8 mouse cellular contexts compared by ENCODE assay signal in genomic region chr3:83766726-83767070, GRCm38 (mm10). TPM values are rescaled to one million over a fixed set of nuclear protein-coding genes. Genes with fewer than 3 reads are reported as not detected.
A peak's percentile ranks its signal among the peaks of the same experiment; 100 is the strongest.
DNase-seq lines count a peak whose midpoint lies in the region; ATAC-seq lines count a peak whose summit lies in the region.

No protein-coding gene starts in this region.

- peak overlapping the region; percentile 67 for H3K4me2 ChIP-seq in liver, embryonic 11.5 days
- peak overlapping the region; percentile 93 for H3K4me2 ChIP-seq in forebrain, embryonic 11.5 days (ENCODE audit: low read depth, low read length, severe bottlenecking)
- peak overlapping the region; percentile 79 for H3K4me2 ChIP-seq in limb, embryonic 11.5 days (ENCODE audit: low read depth, severe bottlenecking)
- peak overlapping the region; percentile 98 for H3K4me2 ChIP-seq in neural tube, embryonic 15.5 days

- peak overlapping the region; percentile 57 for H3K4me3 ChIP-seq in liver, embryonic 11.5 days (ENCODE audit: low read depth, low read length)
- peak overlapping the region; percentile 66 for H3K4me3 ChIP-seq in forebrain, embryonic 11.5 days (ENCODE audit: low read depth, low read length)
- H3K4me3 ChIP-seq in limb, embryonic 11.5 days (ENCODE audit: low read depth, low read length) = peak overlapping the region; percentile 79
- peak overlapping the region; percentile 62 for H3K4me3 ChIP-seq in neural tube, embryonic 15.5 days (replicated peaks)

- no peaks in the 10 kb centered on the region for H3K9me3 ChIP-seq in liver, embryonic 11.5 days (ENCODE audit: control insufficient read depth, low read length)
- H3K9me3 ChIP-seq in forebrain, embryonic 11.5 days (ENCODE audit: control insufficient read depth, low read length) = no peaks in the 10 kb centered on the region
- no peaks in the 10 kb centered on the region for H3K9me3 ChIP-seq in limb, embryonic 11.5 days (ENCODE audit: control insufficient read depth, low read length)
- no peaks in the 10 kb centered on the region for H3K9me3 ChIP-seq in neural tube, embryonic 15.5 days (replicated peaks)

- H3K36me3 ChIP-seq in liver, embryonic 11.5 days (ENCODE audit: control insufficient read depth, insufficient read depth, low read length) = no peaks in the 10 kb centered on the region
- H3K36me3 ChIP-seq in forebrain, embryonic 11.5 days (ENCODE audit: control insufficient read depth, insufficient read depth, low read length) = no peaks in the 10 kb centered on the region; the same call in 1 of the 2 replicates
- H3K36me3 ChIP-seq in limb, embryonic 11.5 days (ENCODE audit: control insufficient read depth, insufficient read depth, low read length) = no peaks in the 10 kb centered on the region; the same call in 1 of the 2 replicates
- H3K36me3 ChIP-seq in neural tube, embryonic 15.5 days = no peaks in the 10 kb centered on the region

- 2% methylated on average over 25 of the region's 25 CpGs for WGBS in liver, embryonic 11.5 days
- WGBS in forebrain, embryonic 11.5 days = under 1% methylated on average over 25 of the region's 25 CpGs
- WGBS in limb, embryonic 11.5 days = under 1% methylated on average over 25 of the region's 25 CpGs
- under 1% methylated on average over 24 of the region's 25 CpGs for WGBS in neural tube, embryonic 15.5 days

- peaks cover 61% of the 10 kb centered on the region for H3K27me3 ChIP-seq in liver, embryonic 11.5 days (replicated peaks; ENCODE audit: control insufficient read depth, insufficient read depth, low read length)
- H3K27me3 ChIP-seq in forebrain, embryonic 11.5 days (ENCODE audit: control insufficient read depth, insufficient read depth, low read length) = peaks cover 3% of the 10 kb centered on the region
- no peaks in the 10 kb centered on the region for H3K27me3 ChIP-seq in limb, embryonic 11.5 days (ENCODE audit: control insufficient read depth, insufficient read depth, low read length)
- 0 out of 2 replicates have a peak, but pooled peaks cover 6% of the 10 kb centered on the region for H3K27me3 ChIP-seq in neural tube, embryonic 15.5 days (replicated peaks)

- no peak for ATAC-seq in liver, embryonic 11.5 days (replicated peaks; ENCODE audit: low FRiP score)
- ATAC-seq in forebrain, embryonic 11.5 days (replicated peaks; ENCODE audit: low FRiP score) = peak; percentile 16
- no peak for ATAC-seq in limb, embryonic 11.5 days (ENCODE audit: insufficient number of reproducible peaks, low FRiP score, low TSS enrichment, low read depth)
- ATAC-seq in neural tube, embryonic 15.5 days (ENCODE audit: low FRiP score) = peak; percentile 30

- DNase-seq in liver, embryonic 11.5 days (ENCODE audit: low spot score) = no peak
- no peak for DNase-seq in liver
- no peak for DNase-seq in forebrain, embryonic 11.5 days (ENCODE audit: low spot score)
- no peak for DNase-seq in limb, embryonic 11.5 days (ENCODE audit: low spot score)
- DNase-seq in right cerebral cortex, postnatal 36 days (ENCODE audit: low spot score in 2 of 2) = no peak
- DNase-seq in thymus, postnatal 36 days = no peak
- DNase-seq in layer of hippocampus, adult 18-20 months (ENCODE audit: low spot score in 2 of 2) = no peak

- H3K27ac ChIP-seq in liver, embryonic 11.5 days (ENCODE audit: low read depth, low read length) = no peak overlapping the region
- H3K27ac ChIP-seq in forebrain, embryonic 11.5 days (ENCODE audit: low read depth, low read length) = 0 out of 2 replicates have a peak overlapping the region, but pooled peaks have one; percentile 41
- peak overlapping the region; percentile 78 for H3K27ac ChIP-seq in limb, embryonic 11.5 days (replicated peaks; ENCODE audit: low read depth, low read length)
- H3K27ac ChIP-seq in neural tube, embryonic 15.5 days (replicated peaks) = peak overlapping the region; percentile 60; the same call in 1 of the 2 replicates

- peak overlapping the region; percentile 21; the same call in 1 of the 2 replicates for H3K9ac ChIP-seq in liver, embryonic 11.5 days (ENCODE audit: low read depth, low read length)
- peak overlapping the region; percentile 81 for H3K9ac ChIP-seq in forebrain, embryonic 11.5 days (ENCODE audit: low read length)
- peak overlapping the region; percentile 87 for H3K9ac ChIP-seq in limb, embryonic 11.5 days (ENCODE audit: low read length)
- peak overlapping the region; percentile 63 for H3K9ac ChIP-seq in neural tube, embryonic 15.5 days (replicated peaks)

- no peaks in the 10 kb centered on the region for H3K4me1 ChIP-seq in liver, embryonic 11.5 days (replicated peaks; ENCODE audit: control insufficient read depth, insufficient read depth, low read length)
- H3K4me1 ChIP-seq in forebrain, embryonic 11.5 days (replicated peaks; ENCODE audit: control insufficient read depth, insufficient read depth, low read length) = peaks cover 21% of the 10 kb centered on the region; the same call in 1 of the 2 replicates
- H3K4me1 ChIP-seq in limb, embryonic 11.5 days (ENCODE audit: control insufficient read depth, insufficient read depth, low read length) = peaks cover 29% of the 10 kb centered on the region
- peaks cover 52% of the 10 kb centered on the region for H3K4me1 ChIP-seq in neural tube, embryonic 15.5 days

RNA-seq across cellular contexts. Expression of gene Sfrp2, which starts 0.6 kb away (rescaled TPM):
- polyA plus RNA-seq in liver, embryonic 11.5 days (2014; fragmentation: Nextera tagmentation; extraction: Ambion mirVana) = 26.4 and 27.7 TPM in 2 replicates
- polyA plus RNA-seq in forebrain, embryonic 11.5 days (2014; fragmentation: Nextera tagmentation; extraction: Ambion mirVana) = 102 and 107 TPM in 2 replicates
- polyA plus RNA-seq in limb, embryonic 11.5 days (2014; fragmentation: Nextera tagmentation; extraction: Ambion mirVana) = 157 and 162 TPM in 2 replicates
- polyA plus RNA-seq in neural tube, embryonic 15.5 days (2015; fragmentation: Nextera tagmentation; extraction: Ambion mirVana) = 70.1 and 71.1 TPM in 2 replicates
- 1 to 10 TPM; 1.7 to 2.3 TPM for total RNA-seq in layer of hippocampus, adult 18-20 months (2021)

Comparison
In these comparisons a context has a peak if more than half of its experiments do, and no peak if none do; other contexts are left out.
1. ATAC-seq: peak in forebrain, embryonic 11.5 days (single experiment) and neural tube, embryonic 15.5 days (single experiment); none in liver, embryonic 11.5 days (single experiment) and limb, embryonic 11.5 days (single experiment).
2. H3K9ac ChIP-seq: peak in every context shown above with its lines; median percentile 87 in limb, embryonic 11.5 days; 81 in forebrain, embryonic 11.5 days; 63 in neural tube, embryonic 15.5 days; 21 in liver, embryonic 11.5 days.
3. Peak in every context shown above with its lines, with median percentiles within 50 percentile points of each other: H3K4me2 ChIP-seq and H3K4me3 ChIP-seq.